29 mouse cellular contexts compared by ENCODE assay signal in the genomic region with DNA sequence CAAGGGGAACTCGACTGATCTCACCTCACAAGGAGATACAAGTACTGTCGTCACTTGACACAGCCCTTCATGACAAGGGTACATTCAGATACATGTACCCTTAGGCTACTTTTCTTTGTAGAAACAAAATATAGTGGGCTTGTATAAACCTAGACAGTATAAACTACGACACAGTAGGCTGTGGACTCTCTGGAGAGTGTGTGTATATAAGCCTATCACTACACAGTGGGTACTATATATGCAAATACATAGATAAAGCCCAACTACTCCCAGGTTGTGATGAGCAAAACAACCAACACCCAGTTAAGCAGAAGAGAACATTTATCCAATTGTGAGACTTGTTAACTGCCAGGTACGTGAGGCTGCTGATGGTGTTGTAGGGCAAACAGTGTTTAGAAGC. TPM values are rescaled to one million over a fixed set of nuclear protein-coding genes. Genes with fewer than 3 reads are reported as not detected.
DNase-seq lines count a peak whose midpoint lies in the region; ATAC-seq and TF ChIP-seq lines count a peak whose summit lies in the region.
"Had no signal": no experiment of that assay in that cellular context is flagged by ENCODE, and none has a peak within 500 bp of the region (broad histone marks: within the 10 kb centered on the region; RNA-seq: fewer than 3 reads in every experiment).

No protein-coding gene starts in this region.

- H3K9ac ChIP-seq in forebrain, embryonic 12.5 days, result no peak overlapping the region
- H3K9ac ChIP-seq in forebrain, embryonic 13.5 days, result no peak overlapping the region
- H3K9ac ChIP-seq in hindbrain, embryonic 16.5 days (ENCODE audit: low read depth, low read length), result no peak overlapping the region
- no peak overlapping the region for H3K9ac ChIP-seq in hindbrain, postnatal 0 days (replicated peaks; ENCODE audit: low read length)
- H3K9ac ChIP-seq in neural tube, embryonic 13.5 days, result no peak overlapping the region
- H3K9ac ChIP-seq: embryonic facial prominence, embryonic 13.5 days; heart, embryonic 13.5 days; hindbrain, embryonic 12.5 days had no signal

- peaks cover 8% of the 10 kb centered on the region for H3K4me1 ChIP-seq in forebrain, embryonic 12.5 days
- peaks cover 7% of the 10 kb centered on the region; the same call in 1 of the 2 replicates for H3K4me1 ChIP-seq in forebrain, embryonic 13.5 days
- peaks cover 5% of the 10 kb centered on the region; the same call in 1 of the 2 replicates for H3K4me1 ChIP-seq in hindbrain, embryonic 16.5 days (ENCODE audit: control insufficient read depth, insufficient read depth, low read depth, low read length)
- no peaks in the 10 kb centered on the region for H3K4me1 ChIP-seq in hindbrain, postnatal 0 days (ENCODE audit: insufficient read depth, low read length)
- H3K4me1 ChIP-seq in neural tube, embryonic 13.5 days (replicated peaks), result peaks cover 21% of the 10 kb centered on the region
- H3K4me1 ChIP-seq: embryonic facial prominence, embryonic 10.5 days; embryonic facial prominence, embryonic 13.5 days; heart, embryonic 10.5 days; heart, embryonic 13.5 days had no signal

- H3K9me3 ChIP-seq in forebrain, embryonic 12.5 days, result no peaks in the 10 kb centered on the region
- no peaks in the 10 kb centered on the region for H3K9me3 ChIP-seq in forebrain, embryonic 13.5 days (replicated peaks)
- H3K9me3 ChIP-seq in hindbrain, embryonic 16.5 days (ENCODE audit: control insufficient read depth, low read length), result no peaks in the 10 kb centered on the region
- no peaks in the 10 kb centered on the region for H3K9me3 ChIP-seq in hindbrain, postnatal 0 days (ENCODE audit: low read length)
- no peaks in the 10 kb centered on the region for H3K9me3 ChIP-seq in neural tube, embryonic 13.5 days
- H3K9me3 ChIP-seq: embryonic facial prominence, embryonic 10.5 days; embryonic facial prominence, embryonic 13.5 days; heart, embryonic 10.5 days; heart, embryonic 13.5 days; hindbrain, embryonic 12.5 days had no signal

- ATAC-seq in forebrain, embryonic 12.5 days (ENCODE audit: low FRiP score), result no peak
- no peak for ATAC-seq in forebrain, embryonic 13.5 days
- ATAC-seq in hindbrain, embryonic 16.5 days, result 0 out of 2 replicates have a peak, but pooled peaks have one; percentile 11
- no peak for ATAC-seq in hindbrain, postnatal 0 days
- ATAC-seq in neural tube, embryonic 13.5 days (ENCODE audit: low read depth), result no peak; the same call in 1 of the 2 replicates
- ATAC-seq: activated CD4-positive, CD25-positive, alpha-beta regulatory T cell, adult 4 months had no signal

- no peak for TF ChIP-seq CTCF in hindbrain, postnatal 0 days (IDR thresholded peaks at IDR 0.05; ENCODE audit: low read depth)

- no peak overlapping the region for H3K4me2 ChIP-seq in forebrain, embryonic 12.5 days
- H3K4me2 ChIP-seq in forebrain, embryonic 13.5 days, result no peak overlapping the region
- no peak overlapping the region for H3K4me2 ChIP-seq in hindbrain, embryonic 16.5 days (ENCODE audit: low read length)
- H3K4me2 ChIP-seq in hindbrain, postnatal 0 days (ENCODE audit: low read depth, low read length), result no peak overlapping the region
- peak overlapping the region; percentile 30; the same call in 1 of the 2 replicates for H3K4me2 ChIP-seq in neural tube, embryonic 13.5 days
- H3K4me2 ChIP-seq: embryonic facial prominence, embryonic 13.5 days; heart, embryonic 13.5 days; hindbrain, embryonic 12.5 days had no signal

- no peaks in the 10 kb centered on the region for H3K27me3 ChIP-seq in forebrain, embryonic 12.5 days
- H3K27me3 ChIP-seq in forebrain, embryonic 13.5 days, result no peaks in the 10 kb centered on the region
- no peaks in the 10 kb centered on the region for H3K27me3 ChIP-seq in hindbrain, embryonic 16.5 days (replicated peaks; ENCODE audit: control insufficient read depth, insufficient read depth, low read length)
- no peaks in the 10 kb centered on the region for H3K27me3 ChIP-seq in hindbrain, postnatal 0 days (ENCODE audit: insufficient read depth, low read length)
- H3K27me3 ChIP-seq in neural tube, embryonic 13.5 days, result no peaks in the 10 kb centered on the region
- H3K27me3 ChIP-seq: embryonic facial prominence, embryonic 13.5 days; heart, embryonic 13.5 days; hindbrain, embryonic 12.5 days had no signal

- H3K27ac ChIP-seq in forebrain, embryonic 12.5 days, result 0 out of 2 replicates have a peak overlapping the region, but pooled peaks have one; percentile 31
- H3K27ac ChIP-seq in forebrain, embryonic 13.5 days, result no peak overlapping the region
- no peak overlapping the region for H3K27ac ChIP-seq in hindbrain, embryonic 16.5 days (ENCODE audit: low read depth, low read length)
- H3K27ac ChIP-seq in hindbrain, postnatal 0 days, result no peak overlapping the region
- peak overlapping the region; percentile 14; the same call in 1 of the 2 replicates for H3K27ac ChIP-seq in neural tube, embryonic 13.5 days (replicated peaks)
- H3K27ac ChIP-seq: embryonic facial prominence, embryonic 10.5 days; embryonic facial prominence, embryonic 13.5 days; heart, adult 2 months; heart, embryonic 10.5 days; heart, embryonic 13.5 days; hindbrain, embryonic 12.5 days had no signal

- WGBS in forebrain, embryonic 12.5 days, result 80% methylated on average over 4 of the region's 4 CpGs
- WGBS in forebrain, embryonic 13.5 days, result 81% methylated on average over 4 of the region's 4 CpGs
- WGBS in hindbrain, embryonic 16.5 days, result 71% methylated on average over 4 of the region's 4 CpGs
- 69% methylated on average over 4 of the region's 4 CpGs for WGBS in hindbrain, postnatal 0 days
- WGBS in neural tube, embryonic 13.5 days, result 70% methylated on average over 4 of the region's 4 CpGs

- no peak for DNase-seq in hindbrain, postnatal 0 days (ENCODE audit: low spot score)
- DNase-seq in neural tube, embryonic 10.5 days (ENCODE audit: extremely low spot score, low spot score), result no peak
- DNase-seq: adrenal gland, adult 8-10 months; adrenal gland, postnatal 25 days; cerebellum, adult 11-12 months; cerebellum, adult 8-10 months; cerebellum, postnatal 36 days; embryo, embryonic 11 days; gastrocnemius, postnatal 10 days; gastrocnemius, postnatal 36 days; heart, adult 2 months; heart, postnatal 14 days; heart, postnatal 4 days had no signal

- H3K4me3 ChIP-seq in forebrain, embryonic 12.5 days (replicated peaks), result no peak overlapping the region
- H3K4me3 ChIP-seq in forebrain, embryonic 13.5 days, result no peak overlapping the region
- no peak overlapping the region for H3K4me3 ChIP-seq in hindbrain, embryonic 16.5 days (ENCODE audit: low read length)
- no peak overlapping the region for H3K4me3 ChIP-seq in hindbrain, postnatal 0 days (ENCODE audit: low read length)
- no peak overlapping the region for H3K4me3 ChIP-seq in neural tube, embryonic 13.5 days
- H3K4me3 ChIP-seq: embryonic facial prominence, embryonic 10.5 days; embryonic facial prominence, embryonic 13.5 days; erythroblast, embryonic 14.5 days; heart, adult 2 months; heart, embryonic 10.5 days; heart, embryonic 13.5 days; hindbrain, embryonic 12.5 days had no signal

- H3K36me3 ChIP-seq in forebrain, embryonic 12.5 days (replicated peaks), result no peaks in the 10 kb centered on the region
- no peaks in the 10 kb centered on the region for H3K36me3 ChIP-seq in forebrain, embryonic 13.5 days (ENCODE audit: poor library complexity, severe bottlenecking)
- H3K36me3 ChIP-seq in hindbrain, embryonic 16.5 days (ENCODE audit: control insufficient read depth, insufficient read depth, low read length), result no peaks in the 10 kb centered on the region
- no peaks in the 10 kb centered on the region for H3K36me3 ChIP-seq in hindbrain, postnatal 0 days (ENCODE audit: insufficient read depth, low read length)
- no peaks in the 10 kb centered on the region for H3K36me3 ChIP-seq in neural tube, embryonic 13.5 days
- H3K36me3 ChIP-seq: embryonic facial prominence, embryonic 10.5 days; embryonic facial prominence, embryonic 13.5 days; heart, embryonic 10.5 days; heart, embryonic 13.5 days; hindbrain, embryonic 12.5 days had no signal

RNA-seq across cellular contexts. Expression of a gene that starts 31.5 kb away (rescaled TPM):
- polyA plus RNA-seq in forebrain, embryonic 12.5 days (2016; fragmentation: Nextera tagmentation; extraction: Ambion mirVana), result 0.40 and 0.45 TPM in 2 replicates
- polyA plus RNA-seq in forebrain, embryonic 13.5 days (2015; fragmentation: Nextera tagmentation; extraction: Ambion mirVana), result 0.09 and 0.15 TPM in 2 replicates
- polyA plus RNA-seq in hindbrain, embryonic 16.5 days (2015; fragmentation: Nextera tagmentation; extraction: Ambion mirVana), result 0.04 and 0.08 TPM in 2 replicates
- total RNA-seq in hindbrain, postnatal 0 days (2014; rRNA removed), result 0.68 TPM in 1 of 2 replicates, not detected in the other
- polyA plus RNA-seq in hindbrain, postnatal 0 days (2015; fragmentation: Nextera tagmentation; extraction: Ambion mirVana), result 0.10 TPM in 1 of 2 replicates, not detected in the other
- 0.10 TPM in 1 of 2 replicates, not detected in the other for polyA plus RNA-seq in neural tube, embryonic 13.5 days (2015; fragmentation: Nextera tagmentation; extraction: Ambion mirVana)
- total RNA-seq: gastrocnemius, adult 18-20 months; gastrocnemius, postnatal 36 days had no signal

RNA-seq across cellular contexts. Expression of a gene that starts 33.2 kb away (rescaled TPM):
- not detected in 2 replicates for polyA plus RNA-seq in forebrain, embryonic 12.5 days (2016; fragmentation: Nextera tagmentation; extraction: Ambion mirVana)
- polyA plus RNA-seq in forebrain, embryonic 13.5 days (2015; fragmentation: Nextera tagmentation; extraction: Ambion mirVana), result not detected in 2 replicates
- polyA plus RNA-seq in hindbrain, embryonic 16.5 days (2015; fragmentation: Nextera tagmentation; extraction: Ambion mirVana), result 0.24 TPM in 1 of 2 replicates, not detected in the other
- 0.58 and 0.65 TPM in 2 replicates for total RNA-seq in hindbrain, postnatal 0 days (2014; rRNA removed)
- 0.10 TPM in 1 of 2 replicates, not detected in the other for polyA plus RNA-seq in hindbrain, postnatal 0 days (2015; fragmentation: Nextera tagmentation; extraction: Ambion mirVana)
- polyA plus RNA-seq in neural tube, embryonic 13.5 days (2015; fragmentation: Nextera tagmentation; extraction: Ambion mirVana), result 0.04 TPM in 1 of 2 replicates, not detected in the other
- total RNA-seq: adrenal gland, adult 8-10 months; adrenal gland, postnatal 25 days; ES-E14; granulocyte monocyte progenitor cell, adult 5-6 weeks; heart, postnatal 4 days had no signal
- polyA plus RNA-seq: activated CD4-positive, CD25-positive, alpha-beta regulatory T cell, adult 4 months; embryonic facial prominence, embryonic 10.5 days; embryonic facial prominence, embryonic 13.5 days; erythroblast, embryonic 14.5 days; forebrain, embryonic 14.5 days; heart, embryonic 10.5 days; heart, embryonic 13.5 days; intestine, embryonic 14.5 days had no signal

Comparison
In these comparisons a context has a peak if more than half of its experiments do, and no peak if none do; other contexts are left out.
1. H3K27ac ChIP-seq: peak in forebrain, embryonic 12.5 days (single experiment) and neural tube, embryonic 13.5 days (single experiment); none in forebrain, embryonic 13.5 days (single experiment), hindbrain, embryonic 16.5 days (single experiment) and hindbrain, postnatal 0 days (single experiment).